Mouse (Mus musculus) spleen, adult 2 months (tissue): ENCODE measurements around the gene Stim1.

ENCODE experiments used
- CTCF ChIP-seq: fragments of 200-500 bp; IDR thresholded peaks from 2 replicates; pipeline ENCODE4 v1.5.1; 2011; ENCODE audit warnings: mild to moderate bottlenecking, inconsistent platforms; ENCODE audit not compliant: insufficient read depth, insufficient read length, insufficient replicate concordance; ENCODE audit errors: extremely low read depth
- POLR2A ChIP-seq: fragments of 200-500 bp; IDR thresholded peaks from 2 replicates; pipeline ENCODE4 v1.6.1; 2011; ENCODE audit warnings: low read depth, low read length, inconsistent platforms

DNA sequence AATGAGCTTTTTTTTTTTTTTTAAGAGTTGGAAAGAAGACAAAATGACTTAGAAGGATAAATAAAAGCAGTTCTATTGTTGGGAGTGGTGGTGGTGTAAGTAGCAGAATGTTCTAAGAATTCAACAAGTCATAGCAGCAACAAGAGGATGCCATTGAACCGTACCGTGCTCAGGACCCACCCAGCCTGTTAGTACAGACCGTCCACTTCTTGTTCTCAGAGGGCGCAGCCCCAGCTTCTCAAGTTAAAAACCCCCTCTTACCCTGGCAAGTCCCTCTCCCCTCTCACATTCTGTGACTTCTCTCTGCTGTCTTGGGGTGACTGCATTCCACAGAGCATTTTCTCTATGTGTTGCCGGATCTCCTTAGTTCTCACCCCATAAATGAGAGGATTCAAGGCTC is 209.0 kb downstream of the Stim1 start:
- TF ChIP-seq POLR2A (no peak), CTCF (no peak)
